Mouse (Mus musculus): ENCODE results near the gene Nf1. TPM values are rescaled to one million over a fixed set of nuclear protein-coding genes. Genes with fewer than 3 reads are reported as not detected.
A peak's percentile ranks its signal among the peaks of the same experiment; 100 is the strongest.

The Nf1 gene
- total RNA-seq, 2 experiments from 2014 or later, result 9.9 to 18.7 TPM

GRCm38 (mm10) chr11:79577741-79578140, 238.2 kb downstream of the Nf1 start:
- ATAC-seq (ENCODE audit: poor library complexity, severe bottlenecking), result peak; percentile 92

DNA sequence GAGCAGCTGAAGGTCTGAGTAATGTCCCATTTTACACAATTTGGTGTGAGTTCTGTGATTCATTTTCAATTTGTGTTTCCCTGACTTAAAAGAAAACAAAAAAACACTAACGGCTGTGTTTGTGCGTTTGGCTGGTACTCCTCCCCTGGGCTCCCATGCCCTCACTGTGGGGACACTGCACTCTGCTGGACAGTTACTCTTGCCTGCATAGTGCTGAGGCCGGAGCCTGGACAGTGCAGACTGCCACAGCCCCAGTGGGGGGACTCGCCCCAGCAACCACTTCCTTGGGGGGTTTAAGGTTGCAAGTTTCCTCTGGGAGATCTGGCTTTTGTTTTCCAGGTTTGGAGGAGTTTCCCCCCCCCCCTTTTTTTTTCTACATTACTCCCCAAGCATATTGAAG, 241.2 kb downstream of the Nf1 start:
- ATAC-seq (ENCODE audit: poor library complexity, severe bottlenecking), result no peak

DNA sequence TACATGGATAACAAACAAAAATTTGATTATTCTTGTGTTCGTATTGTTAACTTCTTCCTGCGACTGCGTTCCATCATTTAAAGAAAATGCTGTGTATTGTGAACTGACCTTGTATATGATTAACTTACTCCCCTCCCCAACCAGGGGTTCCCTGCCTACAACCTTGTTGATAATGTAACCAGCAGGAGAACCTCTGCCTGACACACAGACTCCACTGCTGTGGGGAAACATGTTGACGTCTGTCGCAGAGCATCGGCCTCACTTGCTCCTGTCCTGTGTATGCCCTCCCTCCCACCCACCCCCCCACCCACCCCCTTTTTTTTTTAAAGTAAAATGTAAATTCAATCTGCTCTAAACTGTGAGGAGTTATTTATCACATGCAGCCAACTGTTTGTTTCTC, 241.8 kb downstream of the Nf1 start:
- ATAC-seq (ENCODE audit: poor library complexity, severe bottlenecking), result no peak

DNA sequence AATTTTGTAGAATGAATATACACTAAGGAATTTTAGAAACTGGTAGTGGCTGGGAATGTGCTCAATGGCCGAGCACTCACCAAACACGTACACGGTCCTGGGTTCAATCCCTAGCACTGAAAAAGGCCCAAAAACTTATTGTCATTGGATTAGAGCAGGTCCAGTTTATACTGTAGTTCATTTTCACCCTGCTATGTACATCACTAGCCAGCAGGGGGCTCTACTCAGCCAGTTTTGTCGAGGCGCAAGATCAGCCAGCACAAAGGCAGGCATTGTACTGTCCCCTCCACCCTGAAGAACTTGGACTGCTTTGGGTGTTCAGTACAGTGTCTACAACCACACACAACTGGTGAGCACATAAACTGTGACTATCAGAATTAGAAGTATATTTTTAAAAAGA, 244.7 kb downstream of the Nf1 start:
- ATAC-seq (ENCODE audit: poor library complexity, severe bottlenecking), result peak; percentile 89

GRCm38 (mm10) chr11:79589317-79590075, 250.0 kb downstream of the Nf1 start:
- no peak for ATAC-seq (ENCODE audit: poor library complexity, severe bottlenecking)

GRCm38 (mm10) chr11:79590664-79591590, 251.4 kb downstream of the Nf1 start, which contains the start of gene Rab11fip4:
Gene Rab11fip4 (plus strand): TSS chr11:79591212.
- no peak for ATAC-seq (ENCODE audit: poor library complexity, severe bottlenecking)

GRCm38 (mm10) chr11:79591591-79591975, 252.1 kb downstream of the Nf1 start:
- no peak for ATAC-seq (ENCODE audit: poor library complexity, severe bottlenecking)

DNA sequence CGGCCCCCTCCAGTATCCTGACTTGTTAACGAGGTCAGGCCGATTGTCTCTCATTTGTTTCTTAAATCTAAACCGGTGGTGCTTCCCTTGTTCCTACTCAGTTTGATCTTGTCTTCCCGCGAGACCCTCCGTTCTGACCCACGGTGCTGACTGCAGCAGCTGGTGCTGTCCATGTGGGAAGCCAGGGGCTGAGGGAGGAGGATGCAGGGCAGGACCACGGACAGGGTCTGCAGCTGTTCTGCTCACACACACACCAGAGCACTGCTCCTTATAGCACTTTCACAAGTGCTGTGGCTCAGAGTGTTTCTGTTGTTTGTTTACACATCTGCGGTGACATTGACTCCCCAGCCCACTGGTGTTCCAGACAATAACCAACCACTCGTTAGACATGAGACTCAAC, 254.0 kb downstream of the Nf1 start:
- ATAC-seq (ENCODE audit: poor library complexity, severe bottlenecking), result no peak

GRCm38 (mm10) chr11:79610454-79610853, 271.0 kb downstream of the Nf1 start:
- ATAC-seq (ENCODE audit: poor library complexity, severe bottlenecking), result no peak

- ATAC-seq (ENCODE audit: poor library complexity, severe bottlenecking), result 0 out of 2 replicates have a peak, but pooled peaks have one; percentile 24
These were observed 271.6 kb downstream of the Nf1 start for GRCm38 (mm10) chr11:79611011-79611666.

DNA sequence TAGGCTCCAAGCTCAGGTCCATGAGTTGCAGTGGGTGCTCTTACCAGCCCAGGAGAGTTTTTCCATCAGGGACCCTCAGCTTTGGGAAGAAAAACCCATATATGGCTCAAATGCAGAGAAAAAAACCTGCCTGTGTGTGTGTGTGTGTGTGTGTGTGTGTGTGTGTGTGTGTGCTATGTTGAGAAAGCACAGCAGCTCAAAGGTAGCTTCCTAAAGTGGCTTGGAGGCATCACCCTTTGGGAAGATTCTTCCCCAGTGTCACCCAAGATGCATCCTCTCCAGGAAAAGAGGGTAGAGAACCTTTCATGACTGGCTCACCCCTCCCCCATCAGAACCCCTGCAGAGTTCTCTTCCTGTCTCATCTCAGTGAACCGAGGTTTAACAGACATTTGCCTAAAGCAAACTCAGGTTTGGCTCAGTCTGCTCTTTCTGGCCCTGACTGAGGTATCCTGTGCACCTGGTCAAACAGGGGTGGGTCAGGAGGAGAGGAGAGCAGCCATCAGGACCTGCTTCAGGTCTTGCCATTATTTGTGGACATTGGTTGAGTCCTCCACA, 272.6 kb downstream of the Nf1 start:
- no peak for ATAC-seq (ENCODE audit: poor library complexity, severe bottlenecking)

GRCm38 (mm10) chr11:79613084-79613483, 273.6 kb downstream of the Nf1 start:
- no peak for ATAC-seq (ENCODE audit: poor library complexity, severe bottlenecking)

- no peak for ATAC-seq (ENCODE audit: poor library complexity, severe bottlenecking)
These were observed 274.2 kb downstream of the Nf1 start for GRCm38 (mm10) chr11:79613711-79614110.

DNA sequence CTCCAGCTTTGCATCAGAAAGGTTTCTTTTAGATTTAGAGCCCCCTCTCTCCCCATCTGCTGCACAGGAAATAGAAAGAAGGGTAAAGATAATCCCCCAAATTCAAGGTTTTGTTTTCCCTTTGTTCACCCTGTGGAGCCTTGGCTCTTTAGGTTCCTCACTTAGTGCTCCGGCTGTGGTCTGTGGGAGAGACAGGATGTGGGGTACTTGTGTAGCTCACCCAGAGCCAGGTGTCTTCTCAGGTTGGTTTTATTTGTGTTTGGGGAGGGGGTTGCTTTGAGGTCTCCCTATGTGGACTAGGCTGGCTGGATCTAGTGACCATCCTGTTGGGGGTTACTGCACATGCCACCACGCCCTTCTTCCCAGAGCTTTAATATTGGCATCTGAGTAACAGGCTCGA, 275.4 kb downstream of the Nf1 start:
- ATAC-seq (ENCODE audit: poor library complexity, severe bottlenecking), result no peak

DNA sequence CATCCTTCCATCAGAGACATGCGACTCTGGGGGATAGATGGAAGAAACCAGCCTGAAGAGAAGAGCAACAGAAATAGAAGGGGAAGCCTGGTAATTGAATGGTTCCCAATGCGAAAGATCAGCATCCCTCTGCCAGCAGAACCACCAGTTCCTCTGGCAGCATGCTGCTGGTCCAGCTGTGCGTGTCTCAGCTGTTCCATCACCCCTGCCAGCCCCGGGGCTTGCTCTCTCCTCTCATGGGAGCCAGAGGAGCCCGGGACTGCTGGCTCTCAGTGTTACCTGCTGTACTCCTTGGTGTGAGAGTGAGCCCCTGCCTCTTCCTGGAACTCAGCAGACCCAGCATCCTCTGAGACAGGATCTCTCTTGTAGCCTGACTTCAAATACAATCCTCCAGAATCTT, 276.4 kb downstream of the Nf1 start:
- no peak for ATAC-seq (ENCODE audit: poor library complexity, severe bottlenecking)

- ATAC-seq (ENCODE audit: poor library complexity, severe bottlenecking), result no peak
These were observed 278.5 kb downstream of the Nf1 start for GRCm38 (mm10) chr11:79617991-79618390.

DNA sequence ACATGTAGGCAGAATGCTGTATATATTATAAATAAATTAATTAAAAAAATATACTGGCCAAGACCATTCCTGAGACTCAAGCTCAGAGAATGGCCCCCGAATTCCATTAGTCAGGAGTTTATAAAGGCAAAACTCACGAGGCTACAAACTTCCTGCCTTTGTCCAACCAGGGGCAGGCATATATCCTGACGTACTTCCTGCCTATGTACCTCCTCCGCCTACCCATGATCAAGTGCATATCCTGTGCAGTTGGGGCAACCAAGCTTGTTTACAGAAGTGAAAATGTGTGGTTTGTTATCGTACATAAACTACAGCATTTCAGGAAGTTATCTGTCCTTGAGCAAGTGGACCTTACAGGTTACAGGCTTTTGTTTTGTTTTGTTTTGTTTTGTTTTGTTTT, 283.5 kb downstream of the Nf1 start:
- ATAC-seq (ENCODE audit: poor library complexity, severe bottlenecking), result peak; percentile 97

GRCm38 (mm10) chr11:79624801-79625302, 285.4 kb downstream of the Nf1 start:
- peak; percentile 68 for ATAC-seq (ENCODE audit: poor library complexity, severe bottlenecking)

DNA sequence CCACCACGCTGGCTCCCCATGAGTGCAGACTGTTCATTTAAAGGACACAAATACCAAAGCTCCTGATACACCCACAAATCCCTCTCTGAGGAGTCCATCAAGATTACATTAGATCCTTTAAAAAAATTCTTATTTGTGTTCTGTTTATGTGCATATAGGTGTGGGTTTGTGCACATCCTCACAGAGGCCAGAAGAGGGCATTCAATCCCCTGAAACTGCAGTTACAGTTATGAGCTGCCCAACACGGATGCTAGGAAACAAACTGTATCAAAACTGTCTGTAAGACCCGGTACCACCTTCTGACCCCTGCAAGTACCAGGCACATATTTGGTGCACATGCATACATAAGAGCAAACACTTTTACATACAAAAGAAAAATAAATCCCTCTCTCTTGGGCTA, 289.2 kb downstream of the Nf1 start:
- peak; percentile 67 for ATAC-seq (ENCODE audit: poor library complexity, severe bottlenecking)

- ATAC-seq (ENCODE audit: poor library complexity, severe bottlenecking), result no peak
These were observed 290.4 kb downstream of the Nf1 start for GRCm38 (mm10) chr11:79629752-79630374.
